Comparison of ENCODE assay signal across 28 mouse cellular contexts in genomic region chr10:53364311-53364710, GRCm38 (mm10). TPM values are rescaled to one million over a fixed set of nuclear protein-coding genes. Genes with fewer than 3 reads are reported as not detected.
DNase-seq lines count a peak whose midpoint lies in the region; ATAC-seq and TF ChIP-seq lines count a peak whose summit lies in the region.
"Had no signal": no experiment of that assay in that cellular context is flagged by ENCODE, and none has a peak within 500 bp of the region (broad histone marks: within the 10 kb centered on the region; RNA-seq: fewer than 3 reads in every experiment).

No protein-coding gene starts in this region.

- peak; percentile 93 for DNase-seq in liver, adult 2 months (ENCODE audit: extremely low read depth, low read depth, low spot score)
- DNase-seq in liver: no peak
- DNase-seq in liver, embryonic 14.5 days (ENCODE audit: low read depth in 3 of 3, low spot score in 3 of 3): no peak
- DNase-seq in cerebellum, adult 9-10 months: no peak
- DNase-seq: adrenal gland, adult 8-10 months; adrenal gland, postnatal 14 days; adrenal gland, postnatal 36 days; B cell, adult 2 months; cerebellum, adult 11-12 months; cerebellum, adult 2 months; cerebellum, adult 9-11 months; cerebellum, postnatal 14 days; cerebellum, postnatal 36 days; embryo, embryonic 11 days had no signal

- H3K9ac ChIP-seq in liver, adult 2 months (ENCODE audit: low read depth, low read length): peak overlapping the region; percentile 2; the same call in 1 of the 2 replicates
- no peak overlapping the region for H3K9ac ChIP-seq in liver, embryonic 14.5 days (replicated peaks)
- no peak overlapping the region for H3K9ac ChIP-seq in liver, embryonic 12.5 days
- no peak overlapping the region for H3K9ac ChIP-seq in liver, embryonic 16.5 days (ENCODE audit: low read depth, low read length)
- H3K9ac ChIP-seq: embryonic facial prominence, embryonic 13.5 days; embryonic facial prominence, embryonic 15.5 days; forebrain, embryonic 12.5 days had no signal

- H3K27ac ChIP-seq in liver, adult 2 months (replicated peaks; ENCODE audit: insufficient read depth, low read depth, low read length): peak overlapping the region; percentile 75
- H3K27ac ChIP-seq in liver, embryonic 14.5 days: no peak overlapping the region
- H3K27ac ChIP-seq in liver, embryonic 12.5 days: no peak overlapping the region
- H3K27ac ChIP-seq in liver, embryonic 16.5 days (ENCODE audit: low read length): no peak overlapping the region
- H3K27ac ChIP-seq: embryonic facial prominence, embryonic 13.5 days; embryonic facial prominence, embryonic 15.5 days; forebrain, embryonic 10.5 days; forebrain, embryonic 12.5 days had no signal

- H3K4me3 ChIP-seq in liver, adult 2 months (ENCODE audit: insufficient read depth, low read depth, low read length): no peak overlapping the region
- no peak overlapping the region for H3K4me3 ChIP-seq in liver, embryonic 14.5 days (ENCODE audit: insufficient read depth in 1 of 2, low read depth in 2 of 2, low read length in 2 of 2)
- no peak overlapping the region for H3K4me3 ChIP-seq in liver, embryonic 12.5 days
- H3K4me3 ChIP-seq in liver, embryonic 16.5 days (ENCODE audit: low read depth, low read length): no peak overlapping the region
- H3K4me3 ChIP-seq: embryonic facial prominence, embryonic 13.5 days; embryonic facial prominence, embryonic 15.5 days; erythroblast, embryonic 14.5 days; forebrain, embryonic 10.5 days; forebrain, embryonic 12.5 days had no signal

- H3K4me1 ChIP-seq in liver, adult 2 months (ENCODE audit: control insufficient read depth, insufficient read depth, low read length): peaks cover 28% of the 10 kb centered on the region
- H3K4me1 ChIP-seq in liver, embryonic 14.5 days (replicated peaks; ENCODE audit: control insufficient read depth in 2 of 2, insufficient read depth in 2 of 2, low read length in 1 of 2): peaks cover 0 to 3% of the 10 kb centered on the region in 2 experiments; a peak in 1 of 4 replicates
- H3K4me1 ChIP-seq in liver, embryonic 12.5 days: peaks cover 4% of the 10 kb centered on the region; the same call in 1 of the 2 replicates
- peaks cover 2% of the 10 kb centered on the region; the same call in 1 of the 2 replicates for H3K4me1 ChIP-seq in liver, embryonic 16.5 days (ENCODE audit: control insufficient read depth, low read depth, low read length)
- H3K4me1 ChIP-seq: embryonic facial prominence, embryonic 15.5 days; forebrain, embryonic 12.5 days had no signal

- 0 out of 2 replicates have a peak, but pooled peaks have one; percentile 18 for ATAC-seq in liver, embryonic 14.5 days (ENCODE audit: insufficient read depth)
- ATAC-seq in liver, embryonic 12.5 days: no peak
- peak; percentile 62; the same call in 1 of the 2 replicates for ATAC-seq in liver, embryonic 16.5 days (ENCODE audit: low read depth)
- ATAC-seq: activated CD4-positive, CD25-positive, alpha-beta regulatory T cell, adult 4 months; CD4-positive, CD25-positive, alpha-beta regulatory T cell, adult 4 months; forebrain, embryonic 14.5 days; forebrain, embryonic 16.5 days; Patski had no signal

- H3K27me3 ChIP-seq in liver, adult 2 months (ENCODE audit: control insufficient read depth, insufficient read depth, low read length): no peaks in the 10 kb centered on the region
- H3K27me3 ChIP-seq in liver, embryonic 14.5 days (ENCODE audit: control insufficient read depth, insufficient read depth, low read length): no peaks in the 10 kb centered on the region
- H3K27me3 ChIP-seq in liver, embryonic 12.5 days (replicated peaks): no peaks in the 10 kb centered on the region
- H3K27me3 ChIP-seq in liver, embryonic 16.5 days (ENCODE audit: control insufficient read depth, insufficient read depth, low read depth, low read length): no peaks in the 10 kb centered on the region
- H3K27me3 ChIP-seq: CH12.LX; embryonic facial prominence, embryonic 13.5 days; embryonic facial prominence, embryonic 15.5 days; forebrain, embryonic 12.5 days; Patski had no signal

- no peak for TF ChIP-seq EP300 in liver, embryonic 14.5 days (IDR thresholded peaks at IDR 0.05; ENCODE audit: low read depth)

- H3K36me3 ChIP-seq in liver, adult 2 months (ENCODE audit: control insufficient read depth, insufficient read depth, low read length): peaks cover 14% of the 10 kb centered on the region; the same call in 1 of the 2 replicates
- no peaks in the 10 kb centered on the region for H3K36me3 ChIP-seq in liver, embryonic 14.5 days (replicated peaks; ENCODE audit: control insufficient read depth, insufficient read depth, low read depth)
- peaks cover 11% of the 10 kb centered on the region; the same call in 1 of the 2 replicates for H3K36me3 ChIP-seq in liver, embryonic 12.5 days
- peaks cover 4% of the 10 kb centered on the region for H3K36me3 ChIP-seq in liver, embryonic 16.5 days (ENCODE audit: control insufficient read depth, insufficient read depth)
- H3K36me3 ChIP-seq: embryonic facial prominence, embryonic 15.5 days; G1E had no signal

- no peak for TF ChIP-seq POLR2A in liver, adult 2 months (IDR thresholded peaks at IDR 0.05; ENCODE audit: extremely low read depth, insufficient read depth, low read length)

- TF ChIP-seq CTCF in liver, adult 2 months (IDR thresholded peaks at IDR 0.05; ENCODE audit: low read depth, low read length): no peak
- TF ChIP-seq CTCF in liver, embryonic 14.5 days (IDR thresholded peaks at IDR 0.05; ENCODE audit: low read depth): no peak

- H3K79me2 ChIP-seq in liver, adult 2 months (ENCODE audit: control insufficient read depth, insufficient read depth, low read length): peaks cover 40% of the 10 kb centered on the region

- H3K9me3 ChIP-seq in liver, embryonic 14.5 days (ENCODE audit: control insufficient read depth, low read length): no peaks in the 10 kb centered on the region
- no peaks in the 10 kb centered on the region for H3K9me3 ChIP-seq in liver, embryonic 12.5 days (replicated peaks)
- H3K9me3 ChIP-seq in liver, embryonic 16.5 days (replicated peaks; ENCODE audit: control insufficient read depth, low read length): no peaks in the 10 kb centered on the region; the same call in 1 of the 2 replicates
- H3K9me3 ChIP-seq: embryonic facial prominence, embryonic 13.5 days; embryonic facial prominence, embryonic 15.5 days; forebrain, embryonic 10.5 days; G1E had no signal

- H3K4me2 ChIP-seq in liver, embryonic 14.5 days (ENCODE audit: low read depth): no peak overlapping the region
- H3K4me2 ChIP-seq in liver, embryonic 12.5 days: no peak overlapping the region
- H3K4me2 ChIP-seq in liver, embryonic 16.5 days (ENCODE audit: low read depth, low read length): no peak overlapping the region
- H3K4me2 ChIP-seq: embryonic facial prominence, embryonic 13.5 days; embryonic facial prominence, embryonic 15.5 days; forebrain, embryonic 12.5 days had no signal

RNA-seq across cellular contexts. Expression of gene Cep85l, which starts 15.4 kb away (rescaled TPM):
- total RNA-seq in liver, adult 2 months (2014; rRNA removed): 25.3 and 30.8 TPM in 2 replicates
- polyA plus RNA-seq in liver, adult 2 months (2012; rRNA removed): 3.9 and 4.2 TPM in 2 replicates
- polyA plus RNA-seq in liver, embryonic 14.5 days (2012; rRNA removed): 1.2 TPM in 2 replicates
- 1.8 and 1.9 TPM in 2 replicates for polyA plus RNA-seq in liver, embryonic 14.5 days (2014; fragmentation: Nextera tagmentation; extraction: Ambion mirVana)
- polyA plus RNA-seq in liver, embryonic 12.5 days (2016; fragmentation: Nextera tagmentation; extraction: Ambion mirVana): 2.4 and 2.5 TPM in 2 replicates
- 1.8 and 1.9 TPM in 2 replicates for polyA plus RNA-seq in liver, embryonic 16.5 days (2015; fragmentation: Nextera tagmentation; extraction: Ambion mirVana)
- polyA plus RNA-seq: G1E had no signal

RNA-seq across cellular contexts. Expression of gene Pln, which starts 26.8 kb away (rescaled TPM):
- total RNA-seq in liver, adult 2 months (2014; rRNA removed): 0.09 and 0.27 TPM in 2 replicates
- not detected in 2 replicates for polyA plus RNA-seq in liver, adult 2 months (2012; rRNA removed)
- polyA plus RNA-seq in liver, embryonic 14.5 days (2012; rRNA removed): 0.08 TPM in 1 of 2 replicates, not detected in the other
- 0.14 and 0.25 TPM in 2 replicates for polyA plus RNA-seq in liver, embryonic 14.5 days (2014; fragmentation: Nextera tagmentation; extraction: Ambion mirVana)
- polyA plus RNA-seq in liver, embryonic 12.5 days (2016; fragmentation: Nextera tagmentation; extraction: Ambion mirVana): 0.50 and 0.61 TPM in 2 replicates
- 0.39 and 0.66 TPM in 2 replicates for polyA plus RNA-seq in liver, embryonic 16.5 days (2015; fragmentation: Nextera tagmentation; extraction: Ambion mirVana)
- total RNA-seq: CH12.LX, G1E had no signal
- polyA plus RNA-seq: erythroblast, embryonic 14.5 days; G1E had no signal
